Mouse (Mus musculus): ENCODE results near the gene A4gnt. TPM values are rescaled to one million over a fixed set of nuclear protein-coding genes. Genes with fewer than 3 reads are reported as not detected.

Gene A4gnt
- polyA plus RNA-seq, 1 experiment = not detected

DNA sequence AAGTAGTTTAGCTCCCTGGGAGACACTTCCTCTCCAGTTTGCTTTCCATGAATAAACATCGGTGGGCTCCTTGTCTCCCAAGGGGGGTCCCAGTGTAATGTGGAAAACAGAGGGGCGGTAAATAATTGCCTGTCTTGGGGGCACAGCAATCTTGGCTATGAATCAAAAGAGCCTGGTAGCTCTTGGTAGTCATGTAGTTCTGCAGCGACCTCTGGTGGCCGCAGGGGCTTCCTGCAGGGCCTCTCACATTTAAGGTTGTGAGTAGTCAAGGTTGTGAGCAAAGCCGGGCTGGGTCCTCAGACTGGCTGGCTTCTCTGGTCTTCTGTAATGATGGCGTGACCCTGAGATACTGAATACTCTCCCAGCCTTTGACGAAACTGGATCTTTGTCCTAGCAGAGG lies 50.1 kb downstream of the A4gnt start:
- Histone ChIP-seq H3K27ac (ENCODE audit: insufficient read depth, low read length) (no peak overlapping the region), H3K4me3 (ENCODE audit: insufficient read depth, low read length) (no peak overlapping the region), H3K4me1 (ENCODE audit: control insufficient read depth, insufficient read depth, low read length) (no peaks in the 10 kb centered on the region)
- TF ChIP-seq POLR2A (IDR thresholded peaks at IDR 0.05; ENCODE audit: low read depth, low read length) = no peak
- peak; percentile 37; the same call in 1 of the 2 replicates for TF ChIP-seq CTCF (IDR thresholded peaks at IDR 0.05; ENCODE audit: borderline replicate concordance, insufficient read depth, low read length)

DNA sequence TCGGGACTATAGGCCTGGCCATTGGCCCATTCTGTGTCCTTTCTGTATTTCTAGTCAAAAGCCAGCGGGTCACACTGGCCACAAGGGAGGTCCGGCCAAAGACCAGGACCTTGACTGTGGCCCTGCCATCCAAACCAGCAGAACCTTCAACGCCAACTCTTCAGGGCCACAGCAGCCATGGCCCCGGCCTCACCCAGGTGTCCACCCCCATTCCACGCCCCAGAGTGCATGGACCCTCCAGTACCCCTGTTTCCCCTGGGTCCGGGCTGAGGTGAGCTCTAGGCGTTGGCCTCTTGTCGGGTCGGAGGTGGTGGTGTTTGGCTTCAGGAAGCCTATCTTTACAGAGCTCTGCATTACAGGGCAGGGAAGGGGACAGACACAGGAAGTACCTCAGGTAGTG lies 50.6 kb downstream of the A4gnt start:
- TF ChIP-seq POLR2A (IDR thresholded peaks at IDR 0.05; ENCODE audit: low read depth, low read length) (no peak), CTCF (IDR thresholded peaks at IDR 0.05; ENCODE audit: borderline replicate concordance, insufficient read depth, low read length) (no peak)
- H3K27ac ChIP-seq (ENCODE audit: insufficient read depth, low read length) = no peak overlapping the region
- H3K4me3 ChIP-seq (ENCODE audit: insufficient read depth, low read length) = no peak overlapping the region
- no peaks in the 10 kb centered on the region for H3K4me1 ChIP-seq (ENCODE audit: control insufficient read depth, insufficient read depth, low read length)

DNA sequence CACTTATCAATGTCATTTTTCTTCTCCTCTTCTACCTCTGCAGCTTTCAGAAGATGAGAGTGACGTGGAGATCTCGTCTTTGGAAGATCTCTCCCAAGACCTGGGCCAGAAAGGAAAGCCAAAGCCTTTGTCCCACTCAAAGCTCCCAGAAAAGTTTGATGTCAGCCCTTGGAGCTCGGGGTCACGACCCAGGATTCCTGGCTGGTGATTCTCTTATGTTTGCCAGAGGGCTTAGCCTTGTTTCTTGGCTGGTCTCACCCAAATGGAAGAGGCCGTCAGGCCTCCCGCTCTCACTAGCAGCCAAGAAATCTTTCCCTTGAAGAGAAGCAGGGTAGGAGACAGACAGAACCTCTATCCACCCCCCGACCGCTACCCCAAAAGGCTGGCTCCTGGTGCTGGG lies 55.3 kb downstream of the A4gnt start:
- TF ChIP-seq POLR2A (IDR thresholded peaks at IDR 0.05; ENCODE audit: low read depth, low read length) (no peak), CTCF (IDR thresholded peaks at IDR 0.05; ENCODE audit: borderline replicate concordance, insufficient read depth, low read length) (no peak)
- H3K4me3 ChIP-seq (ENCODE audit: insufficient read depth, low read length) = no peak overlapping the region
- no peak overlapping the region for H3K27ac ChIP-seq (ENCODE audit: insufficient read depth, low read length)
- H3K4me1 ChIP-seq (ENCODE audit: control insufficient read depth, insufficient read depth, low read length) = no peaks in the 10 kb centered on the region

DNA sequence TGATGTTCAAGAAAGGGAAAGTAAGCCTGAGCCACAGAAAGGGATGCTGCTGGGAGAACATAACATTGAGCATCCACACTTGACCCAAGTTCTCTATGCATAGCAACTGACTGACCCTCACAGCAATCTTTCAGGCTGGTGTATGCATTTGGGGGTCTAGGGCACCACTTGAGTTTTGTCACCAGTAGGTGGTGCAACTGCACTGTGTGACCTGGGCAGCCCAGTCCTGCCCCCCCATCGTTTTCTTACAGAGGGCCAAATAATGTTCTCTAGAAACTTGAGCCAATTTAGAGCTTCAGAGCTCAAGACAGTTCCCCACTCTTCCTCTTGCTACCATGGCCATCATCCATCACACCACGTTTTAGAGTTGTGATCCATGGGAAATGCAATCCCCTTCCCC lies 59.3 kb downstream of the A4gnt start:
- no peak overlapping the region for H3K27ac ChIP-seq (ENCODE audit: insufficient read depth, low read length)
- H3K4me1 ChIP-seq (ENCODE audit: control insufficient read depth, insufficient read depth, low read length) = no peaks in the 10 kb centered on the region
- H3K4me3 ChIP-seq (ENCODE audit: insufficient read depth, low read length) = no peak overlapping the region
- TF ChIP-seq POLR2A (IDR thresholded peaks at IDR 0.05; ENCODE audit: low read depth, low read length) (no peak), CTCF (IDR thresholded peaks at IDR 0.05; ENCODE audit: borderline replicate concordance, insufficient read depth, low read length) (peak; percentile 40; the same call in 1 of the 2 replicates)

Other genes starting within 250 kb of the A4gnt start
- gene Mras, start 175.1 kb upstream of the A4gnt start, polyA plus RNA-seq (2011; ENCODE audit: insufficient read length, low read depth, missing spikeins) = 29.5 and 35.3 TPM in 2 replicates
- gene Nme9, start 161.0 kb upstream of the A4gnt start, polyA plus RNA-seq (2011; ENCODE audit: insufficient read length, low read depth, missing spikeins) = not detected in 2 replicates
- 23.9 and 32.3 TPM in 2 replicates for gene Armc8, start 43.6 kb upstream of the A4gnt start, polyA plus RNA-seq (2011; ENCODE audit: insufficient read length, low read depth, missing spikeins)
- 17.3 and 18.3 TPM in 2 replicates for gene Dbr1, start 36.7 kb upstream of the A4gnt start, polyA plus RNA-seq (2011; ENCODE audit: insufficient read length, low read depth, missing spikeins)
- gene Dzip1l, start 17.0 kb downstream of the A4gnt start, polyA plus RNA-seq (2011; ENCODE audit: insufficient read length, low read depth, missing spikeins) = 26.5 and 29.9 TPM in 2 replicates
- not detected in 2 replicates for gene Cldn18, start 104.8 kb downstream of the A4gnt start, polyA plus RNA-seq (2011; ENCODE audit: insufficient read length, low read depth, missing spikeins)

Data from embryonic fibroblast, embryonic 13.5 days (primary cell).